Mouse (Mus musculus): Measurements from ENCODE around the gene Def6.

Gene Def6

GRCm38 (mm10) chr17:28242296-28242695 is 34.7 kb downstream of the Def6 start:
- DNase-seq (ENCODE audit: low spot score) = no peak

GRCm38 (mm10) chr17:28244214-28244613 is 36.6 kb downstream of the Def6 start:
- DNase-seq (ENCODE audit: low spot score) = no peak

- DNase-seq (ENCODE audit: low spot score) = no peak
Measured at GRCm38 (mm10) chr17:28244714-28245113, 37.1 kb downstream of the Def6 start.

GRCm38 (mm10) chr17:28246640-28247039 is 39.1 kb downstream of the Def6 start:
- no peak for DNase-seq (ENCODE audit: low spot score)

GRCm38 (mm10) chr17:28247613-28248012 is 40.0 kb downstream of the Def6 start:
- no peak for DNase-seq (ENCODE audit: low spot score)

- no peak for DNase-seq (ENCODE audit: low spot score)
Measured at GRCm38 (mm10) chr17:28249062-28249461, 41.5 kb downstream of the Def6 start.

GRCm38 (mm10) chr17:28251579-28252280 is 44.2 kb downstream of the Def6 start:
- DNase-seq (ENCODE audit: low spot score) = no peak

- no peak for DNase-seq (ENCODE audit: low spot score)
Measured at GRCm38 (mm10) chr17:28252281-28252648, 44.7 kb downstream of the Def6 start.

- DNase-seq (ENCODE audit: low spot score) = no peak
Measured at GRCm38 (mm10) chr17:28253216-28253615, 45.6 kb downstream of the Def6 start.

GRCm38 (mm10) chr17:28254804-28255203 is 47.2 kb downstream of the Def6 start:
- DNase-seq (ENCODE audit: low spot score) = no peak

- DNase-seq (ENCODE audit: low spot score) = no peak
Measured at GRCm38 (mm10) chr17:28255651-28256050, 48.1 kb downstream of the Def6 start.

GRCm38 (mm10) chr17:28256651-28257328 is 49.2 kb downstream of the Def6 start:
- DNase-seq (ENCODE audit: low spot score) = peak; percentile 96

GRCm38 (mm10) chr17:28258325-28258724 is 50.7 kb downstream of the Def6 start:
- no peak for DNase-seq (ENCODE audit: low spot score)

- peak; percentile 59 for DNase-seq (ENCODE audit: low spot score)
Measured at GRCm38 (mm10) chr17:28259890-28260542, 52.4 kb downstream of the Def6 start.

GRCm38 (mm10) chr17:28260543-28260909 is 52.9 kb downstream of the Def6 start:
- DNase-seq (ENCODE audit: low spot score) = no peak

- DNase-seq (ENCODE audit: low spot score) = no peak
Measured at GRCm38 (mm10) chr17:28261795-28262194, 54.2 kb downstream of the Def6 start.

GRCm38 (mm10) chr17:28263181-28263894 is 55.8 kb downstream of the Def6 start:
- DNase-seq (ENCODE audit: low spot score) = no peak

GRCm38 (mm10) chr17:28267251-28267650 is 59.7 kb downstream of the Def6 start:
- no peak for DNase-seq (ENCODE audit: low spot score)

GRCm38 (mm10) chr17:28270165-28270564 is 62.6 kb downstream of the Def6 start:
- peak; percentile 38 for DNase-seq (ENCODE audit: low spot score)

GRCm38 (mm10) chr17:28271537-28272266 is 64.1 kb downstream of the Def6 start:
- DNase-seq (ENCODE audit: low spot score) = no peak

- no peak for DNase-seq (ENCODE audit: low spot score)
Measured at GRCm38 (mm10) chr17:28272281-28272680, 64.7 kb downstream of the Def6 start.

GRCm38 (mm10) chr17:28272837-28273236 is 65.3 kb downstream of the Def6 start:
- no peak for DNase-seq (ENCODE audit: low spot score)
